Mouse (Mus musculus) kidney, adult 2 months (tissue): ENCODE results near the gene Mier2.

ENCODE experiments used
- CTCF ChIP-seq: fragments of 200-500 bp; conservative IDR thresholded peaks from 2 replicates; pipeline ENCODE4 v1.5.1; 2011; ENCODE audit warnings: low read depth, mild to moderate bottlenecking, control low read depth, low read length, moderate library complexity, mixed read lengths; ENCODE audit not compliant: insufficient read depth, insufficient read length
- POLR2A ChIP-seq: fragments of 200-500 bp; IDR thresholded peaks from one replicate; pipeline ENCODE4 v1.6.1; 2011; ENCODE audit warnings: low read depth, low read length, control low read depth

GRCm38 (mm10) chr10:79502830-79503644 lies 52.0 kb downstream of the Mier2 start:
- TF ChIP-seq CTCF (no peak), POLR2A (no peak)
